Mouse (Mus musculus) MEL (cell line): ENCODE data around the gene Slc51b. TPM values are rescaled to one million over a fixed set of nuclear protein-coding genes. Genes with fewer than 3 reads are reported as not detected.

Experiments
- DNase-seq: peaks from one replicate; pipeline ENCODE4 v3.0.0; 2011; ENCODE audit warnings: low read depth, low spot score
- H3K27ac ChIP-seq: 2 replicates; pipeline ENCODE4 v1.5.1; 2012; ENCODE audit warnings: low read depth, mild to moderate bottlenecking, control low read depth, low read length, moderate library complexity; ENCODE audit not compliant: control insufficient read depth
- H3K27me3 ChIP-seq, 2 experiments: fragments of 150-350 bp in 1 of 2; sonication (generic) in 1 of 2; 2 replicates each; pipeline ENCODE4 v1.6.1; 2012; ENCODE audit warnings: low read length in 2 of 2, mild to moderate bottlenecking in 2 of 2, improper control_type of control experiment in 1 of 2, moderate library complexity in 1 of 2; ENCODE audit not compliant: insufficient read depth in 2 of 2, control insufficient read depth in 1 of 2
- H3K36me3 ChIP-seq, 2 experiments: 2 replicates each; pipeline ENCODE4 v1.6.1; 2012 to 2014; ENCODE audit warnings: low read length in 2 of 2, improper control_type of control experiment in 1 of 2, inconsistent platforms in 1 of 2, mild to moderate bottlenecking in 1 of 2; ENCODE audit not compliant: insufficient read depth in 2 of 2, control insufficient read depth in 1 of 2
- H3K4me1 ChIP-seq, 2 experiments: fragments of 150-350 bp in 1 of 2; sonication (generic) in 1 of 2; 2 replicates each; pipeline ENCODE4 v1.6.1; 2012; ENCODE audit warnings: low read length in 2 of 2, improper control_type of control experiment in 1 of 2, mild to moderate bottlenecking in 1 of 2; ENCODE audit not compliant: insufficient read depth in 2 of 2, control insufficient read depth in 1 of 2
- H3K4me3 ChIP-seq, 2 experiments: fragments of 150-350 bp in 1 of 2; sonication (generic) in 1 of 2; 2 replicates each; pipeline ENCODE4 v1.5.1; 2012; ENCODE audit warnings: low read depth in 2 of 2, low read length in 2 of 2, mild to moderate bottlenecking in 2 of 2, moderate library complexity in 2 of 2, control low read depth in 1 of 2, improper control_type of control experiment in 1 of 2; ENCODE audit not compliant: control insufficient read depth in 1 of 2, insufficient read depth in 1 of 2
- H3K79me2 ChIP-seq: 2 replicates; pipeline ENCODE4 v1.6.1; 2012; ENCODE audit warnings: mild to moderate bottlenecking, low read length, moderate library complexity; ENCODE audit not compliant: control insufficient read depth, poor library complexity, insufficient read depth
- H3K9ac ChIP-seq: 2 replicates; pipeline ENCODE4 v1.6.1; 2012; ENCODE audit warnings: low read depth, mild to moderate bottlenecking, control low read depth, low read length, moderate library complexity; ENCODE audit not compliant: control insufficient read depth, poor library complexity, severe bottlenecking
- H3K9me3 ChIP-seq: fragments of 150-350 bp; sonication (generic); replicated peaks from 2 replicates; pipeline ENCODE4 v1.6.1; 2012; ENCODE audit warnings: mild to moderate bottlenecking, low read length, improper control_type of control experiment, moderate library complexity; ENCODE audit not compliant: insufficient read depth
- BHLHE40 ChIP-seq: IDR thresholded peaks from 2 replicates; pipeline ENCODE4 v1.6.1; 2012; ENCODE audit warnings: low read depth, mild to moderate bottlenecking, inconsistent platforms, low read length, improper control_type of control experiment, borderline replicate concordance
- CTCF ChIP-seq, 3 experiments: IDR thresholded peaks in 2 of 3; conservative IDR thresholded peaks in 1 of 3; 2 replicates each; pipeline ENCODE4 v1.5.1; 2011 to 2012; ENCODE audit warnings: low read length in 3 of 3, low read depth in 2 of 3, mild to moderate bottlenecking in 2 of 3, improper control_type of control experiment in 1 of 3, inconsistent platforms in 1 of 3, mixed read lengths in 1 of 3, moderate library complexity in 1 of 3; ENCODE audit not compliant: control insufficient read depth in 1 of 3, insufficient read depth in 1 of 3, poor library complexity in 1 of 3, severe bottlenecking in 1 of 3
- ELF1 ChIP-seq: IDR thresholded peaks from 2 replicates; pipeline ENCODE4 v1.6.1; 2014; ENCODE audit warnings: low read depth, mild to moderate bottlenecking, inconsistent platforms, low read length, improper control_type of control experiment, moderate library complexity
- GABPA ChIP-seq: IDR thresholded peaks from 2 replicates; pipeline ENCODE4 v1.6.1; 2012; ENCODE audit warnings: low read depth, mild to moderate bottlenecking, inconsistent platforms, low read length, improper control_type of control experiment, moderate library complexity
- GATA1 ChIP-seq: IDR thresholded peaks from 2 replicates; pipeline ENCODE4 v1.6.1; 2011; ENCODE audit warnings: low read depth, low read length, improper control_type of control experiment
- HCFC1 ChIP-seq: IDR thresholded peaks from 2 replicates; pipeline ENCODE4 v1.6.1; 2012; ENCODE audit warnings: low read depth, mild to moderate bottlenecking, inconsistent platforms, low read length, improper control_type of control experiment, moderate library complexity
- KAT2A ChIP-seq: conservative IDR thresholded peaks from 2 replicates; pipeline ENCODE4 v1.6.1; 2012; ENCODE audit warnings: low read depth, low read length, improper control_type of control experiment, inconsistent platforms
- MAFK ChIP-seq: IDR thresholded peaks from 2 replicates; pipeline ENCODE4 v1.6.1; 2011; ENCODE audit warnings: low read depth, mild to moderate bottlenecking, low read length, improper control_type of control experiment, borderline replicate concordance
- MAX ChIP-seq: IDR thresholded peaks from 2 replicates; pipeline ENCODE4 v1.6.1; 2011; ENCODE audit warnings: low read length, improper control_type of control experiment
- MEF2A ChIP-seq: IDR thresholded peaks from 2 replicates; pipeline ENCODE4 v1.6.1; 2014; ENCODE audit warnings: low read depth, mild to moderate bottlenecking, inconsistent platforms, low read length, improper control_type of control experiment; ENCODE audit not compliant: poor library complexity, insufficient replicate concordance, severe bottlenecking; ENCODE audit errors: extremely low read depth
- MXI1 ChIP-seq: IDR thresholded peaks from 2 replicates; pipeline ENCODE4 v1.6.1; 2011; ENCODE audit warnings: mild to moderate bottlenecking, low read depth, low read length, improper control_type of control experiment
- MYB ChIP-seq: IDR thresholded peaks from 2 replicates; pipeline ENCODE4 v1.6.1; 2011; ENCODE audit warnings: mild to moderate bottlenecking, low read depth, low read length, improper control_type of control experiment
- NRF1 ChIP-seq: IDR thresholded peaks from 2 replicates; pipeline ENCODE4 v1.6.1; 2014; ENCODE audit warnings: low read depth, mild to moderate bottlenecking, inconsistent platforms, low read length, improper control_type of control experiment, moderate library complexity; ENCODE audit not compliant: poor library complexity, insufficient read depth, severe bottlenecking
- POLR2AphosphoS5 ChIP-seq: IDR thresholded peaks from 2 replicates; pipeline ENCODE4 v1.6.1; 2012; ENCODE audit warnings: low read depth, borderline replicate concordance, mild to moderate bottlenecking, inconsistent platforms, low read length, moderate library complexity, mixed read lengths
- SIN3A ChIP-seq: IDR thresholded peaks from 2 replicates; pipeline ENCODE4 v1.6.1; 2012; ENCODE audit warnings: low read length, improper control_type of control experiment, inconsistent platforms
- SMC3 ChIP-seq: IDR thresholded peaks from 2 replicates; pipeline ENCODE4 v1.6.1; 2011; ENCODE audit warnings: low read depth, low read length, improper control_type of control experiment
- TAL1 ChIP-seq: IDR thresholded peaks from 2 replicates; pipeline ENCODE4 v1.6.1; 2012; ENCODE audit warnings: mild to moderate bottlenecking, inconsistent platforms, low read length, moderate library complexity, mixed read lengths
- TBP ChIP-seq: IDR thresholded peaks from 2 replicates; pipeline ENCODE4 v1.8.0; 2011; ENCODE audit warnings: low read depth, low read length, improper control_type of control experiment
- TCF12 ChIP-seq: IDR thresholded peaks from 2 replicates; pipeline ENCODE4 v1.6.1; 2014; ENCODE audit warnings: low read depth, mild to moderate bottlenecking, inconsistent platforms, low read length, improper control_type of control experiment, moderate library complexity
- UBTF ChIP-seq: IDR thresholded peaks from 2 replicates; pipeline ENCODE4 v1.6.1; 2012; ENCODE audit warnings: low read depth, mild to moderate bottlenecking, inconsistent platforms, low read length, improper control_type of control experiment, moderate library complexity, borderline replicate concordance; ENCODE audit not compliant: insufficient read depth
- USF1 ChIP-seq: IDR thresholded peaks from 2 replicates; pipeline ENCODE4 v1.6.1; 2014; ENCODE audit warnings: low read depth, mild to moderate bottlenecking, inconsistent platforms, low read length, improper control_type of control experiment, moderate library complexity
- USF2 ChIP-seq, 2 experiments: IDR thresholded peaks; 2 replicates each; pipeline ENCODE4 v1.6.1; 2011 to 2012; ENCODE audit warnings: improper control_type of control experiment in 2 of 2, low read length in 2 of 2, borderline replicate concordance in 1 of 2, inconsistent platforms in 1 of 2, low read depth in 1 of 2, mild to moderate bottlenecking in 1 of 2; ENCODE audit not compliant: insufficient read depth in 1 of 2
- ZC3H11A ChIP-seq: IDR thresholded peaks from 2 replicates; pipeline ENCODE4 v1.6.1; 2012; ENCODE audit warnings: low read depth, mild to moderate bottlenecking, inconsistent platforms, low read length, improper control_type of control experiment
- ZMIZ1 ChIP-seq: IDR thresholded peaks from 2 replicates; pipeline ENCODE4 v1.6.1; 2012; ENCODE audit warnings: low read depth, mild to moderate bottlenecking, inconsistent platforms, low read length, improper control_type of control experiment, moderate library complexity
- ZNF384 ChIP-seq: IDR thresholded peaks from 2 replicates; pipeline ENCODE4 v1.6.1; 2012; ENCODE audit warnings: low read depth, mild to moderate bottlenecking, inconsistent platforms, low read length, improper control_type of control experiment
- polyA plus RNA-seq, 2 experiments: library from polyadenylated mRNA; stranded (reverse) in 1 of 2; unstranded in 1 of 2; fragments of >175 nt in 1 of 2; fragments of >200 nt in 1 of 2; gene quantifications; 2 replicates each; pipeline versions ENCODE4 v1.2.1 to v1.2.4; 2012; ENCODE audit warnings: low replicate concordance in 2 of 2, low read depth in 1 of 2; ENCODE audit not compliant: insufficient read length in 2 of 2, insufficient read depth in 1 of 2, missing spikeins in 1 of 2
- total RNA-seq: library from RNA; depleted of rRNA; stranded (reverse); fragments of 300-350 nt; gene quantifications from 2 replicates; pipeline ENCODE4 v1.2.3, GENCODE M21; 2012

The Slc51b gene
- total and polyA plus RNA-seq, 3 experiments, result not detected

DNA sequence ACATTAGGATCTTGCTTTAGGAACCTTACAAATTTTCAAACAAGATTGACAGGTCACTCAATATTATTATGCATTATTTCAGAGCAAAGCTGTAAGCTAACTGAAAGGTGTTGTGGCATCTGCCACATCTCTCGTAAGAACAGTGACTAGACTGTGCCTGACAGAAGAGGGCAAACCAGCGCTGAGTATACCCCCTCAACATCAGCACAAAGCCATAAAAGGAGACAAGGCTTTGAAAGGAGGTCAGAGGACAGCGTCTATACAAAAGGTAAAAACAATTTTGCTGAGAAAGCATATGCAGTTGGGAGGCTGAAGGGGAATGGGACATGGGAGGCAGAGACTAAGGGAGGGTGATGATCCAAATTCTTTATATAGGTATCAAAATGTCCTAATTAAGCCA, 37.4 kb upstream of the Slc51b start:
- no peaks in the 10 kb centered on the region for H3K9me3 ChIP-seq
- peaks cover 0 to 9% of the 10 kb centered on the region in 2 experiments; a peak in 2 of 4 replicates for H3K4me1 ChIP-seq
- no peak overlapping the region for H3K4me3 ChIP-seq
- TF ChIP-seq UBTF (no peak), TBP (no peak)
- no peak overlapping the region for H3K9ac ChIP-seq
- peaks cover 1% of the 10 kb centered on the region; the same call in 1 of the 2 replicates for H3K79me2 ChIP-seq
- DNase-seq, result no peak
- no peak overlapping the region for H3K27ac ChIP-seq
- peaks cover 0 to 8% of the 10 kb centered on the region in 2 experiments; a peak in 2 of 4 replicates for H3K36me3 ChIP-seq
- H3K27me3 ChIP-seq, result no peaks in the 10 kb centered on the region

DNA sequence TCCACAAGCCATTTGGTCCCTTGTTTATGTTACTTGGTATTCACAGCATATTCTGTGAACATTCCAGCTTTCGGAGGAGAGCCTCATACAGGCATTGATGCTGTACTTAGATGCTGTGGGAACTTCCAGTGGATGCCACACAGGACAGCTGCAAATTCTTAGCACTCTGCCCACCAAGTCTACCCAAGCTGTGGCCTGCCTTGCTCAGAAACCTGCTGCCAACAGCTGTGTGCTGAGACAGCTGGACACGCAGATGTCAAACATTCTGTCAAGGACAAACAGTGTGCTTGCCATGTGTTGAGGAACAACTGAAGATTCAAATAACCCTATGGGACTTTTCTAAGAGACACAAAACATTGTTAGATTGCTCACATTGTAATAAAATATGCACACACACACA, 36.2 kb upstream of the Slc51b start:
- peaks cover 0 to 8% of the 10 kb centered on the region in 2 experiments; a peak in 2 of 4 replicates for H3K36me3 ChIP-seq
- H3K4me3 ChIP-seq, result no peak overlapping the region
- no peak overlapping the region for H3K27ac ChIP-seq
- no peak overlapping the region for H3K9ac ChIP-seq
- DNase-seq, result no peak
- no peaks in the 10 kb centered on the region for H3K27me3 ChIP-seq
- H3K9me3 ChIP-seq, result no peaks in the 10 kb centered on the region
- peaks cover 1% of the 10 kb centered on the region; the same call in 1 of the 2 replicates for H3K79me2 ChIP-seq
- TF ChIP-seq ELF1, result no peak
- no peak for TF ChIP-seq USF1
- TF ChIP-seq GATA1, result no peak
- TF ChIP-seq CTCF (IDR thresholded peaks at IDR 0.05 in 2 of 3, conservative IDR thresholded peaks at IDR 0.05 in 1 of 3; ENCODE audit: control insufficient read depth in 1 of 3, insufficient read depth in 1 of 3, low read depth in 2 of 3, low read length in 3 of 3, poor library complexity in 1 of 3, severe bottlenecking in 1 of 3), result no peak
- TF ChIP-seq ZNF384, result no peak
- no peak for TF ChIP-seq ZMIZ1
- TF ChIP-seq NRF1, result no peak
- no peak for TF ChIP-seq TAL1
- TF ChIP-seq MYB, result no peak
- TF ChIP-seq SMC3, result no peak
- peaks cover 0 to 9% of the 10 kb centered on the region in 2 experiments; a peak in 2 of 4 replicates for H3K4me1 ChIP-seq

DNA sequence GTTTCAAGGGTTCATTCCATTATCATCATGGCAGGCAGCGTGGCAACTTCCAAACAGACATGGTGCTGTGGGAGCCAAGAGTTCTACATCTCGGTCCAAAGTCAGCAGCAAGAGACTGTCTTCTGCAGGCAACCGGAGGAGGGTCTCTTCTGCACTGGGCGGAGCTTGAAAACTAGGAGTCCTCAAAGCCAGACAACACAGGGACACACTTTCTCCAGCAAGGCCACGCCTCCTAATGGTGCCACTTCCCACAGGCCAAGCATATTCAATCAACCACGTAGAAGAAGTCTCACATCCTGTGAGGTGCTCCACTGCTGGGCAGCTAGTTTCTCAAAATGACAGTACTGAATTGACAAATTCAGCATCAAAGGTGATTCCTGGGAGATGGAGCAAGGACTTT, 25.2 kb upstream of the Slc51b start:
- H3K27ac ChIP-seq, result no peak overlapping the region
- TF ChIP-seq ZC3H11A, result no peak
- TF ChIP-seq BHLHE40, result no peak
- TF ChIP-seq MEF2A, result no peak
- TF ChIP-seq SIN3A, result no peak
- TF ChIP-seq ELF1, result no peak
- no peak for TF ChIP-seq HCFC1
- TF ChIP-seq KAT2A, result no peak
- no peak for TF ChIP-seq MXI1
- no peak for TF ChIP-seq POLR2AphosphoS5
- TF ChIP-seq MAFK, result no peak
- TF ChIP-seq TCF12, result no peak
- no peak for TF ChIP-seq USF1
- no peak for TF ChIP-seq GATA1
- no peak for TF ChIP-seq GABPA
- TF ChIP-seq MAX, result no peak
- TF ChIP-seq USF2 (IDR thresholded peaks at IDR 0.05; ENCODE audit: borderline replicate concordance in 1 of 2, insufficient read depth in 1 of 2, low read depth in 1 of 2, low read length in 2 of 2), result no peak
- no peaks in the 10 kb centered on the region for H3K9me3 ChIP-seq
- no peaks in the 10 kb centered on the region for H3K79me2 ChIP-seq
- no peaks in the 10 kb centered on the region for H3K4me1 ChIP-seq
- no peak overlapping the region for H3K4me3 ChIP-seq
- no peak overlapping the region for H3K9ac ChIP-seq
- no peaks in the 10 kb centered on the region for H3K27me3 ChIP-seq
- H3K36me3 ChIP-seq, result peaks cover 0 to 2% of the 10 kb centered on the region in 2 experiments; a peak in 2 of 4 replicates
- DNase-seq, result no peak
